Mouse (Mus musculus) testis, postnatal 10 days (tissue): ENCODE data around the gene Lfng.

ENCODE experiments used
- DNase-seq: peaks from one replicate; pipeline ENCODE4 v3.0.0; 2021; ENCODE audit warnings: low spot score

Gene Lfng

GRCm38 (mm10) chr5:140616691-140617090 lies 9.6 kb downstream of the Lfng start:
- DNase-seq: no peak

- no peak for DNase-seq
Observed at GRCm38 (mm10) chr5:140617714-140618113, 10.6 kb downstream of the Lfng start.

GRCm38 (mm10) chr5:140619151-140619771 lies 12.1 kb downstream of the Lfng start:
- peak; percentile 91 for DNase-seq

- no peak for DNase-seq
Observed at GRCm38 (mm10) chr5:140619895-140620736, 13.0 kb downstream of the Lfng start.

GRCm38 (mm10) chr5:140621092-140621491 lies 14.0 kb downstream of the Lfng start:
- DNase-seq: no peak

GRCm38 (mm10) chr5:140621517-140621916 lies 14.4 kb downstream of the Lfng start:
- DNase-seq: peak; percentile 76

GRCm38 (mm10) chr5:140622978-140623670 lies 16.0 kb downstream of the Lfng start:
- DNase-seq: no peak

- DNase-seq: no peak
Observed at GRCm38 (mm10) chr5:140623791-140624190, 16.7 kb downstream of the Lfng start.

GRCm38 (mm10) chr5:140624238-140624637 lies 17.1 kb downstream of the Lfng start:
- DNase-seq: no peak

GRCm38 (mm10) chr5:140624961-140625360 lies 17.8 kb downstream of the Lfng start:
- DNase-seq: no peak

GRCm38 (mm10) chr5:140627580-140627979 lies 20.5 kb downstream of the Lfng start:
- DNase-seq: no peak

- DNase-seq: no peak
Observed at GRCm38 (mm10) chr5:140628995-140629394, 21.9 kb downstream of the Lfng start.

- no peak for DNase-seq
Observed at GRCm38 (mm10) chr5:140633432-140633831, 26.3 kb downstream of the Lfng start.

- DNase-seq: no peak
Observed at GRCm38 (mm10) chr5:140634798-140635722, 27.9 kb downstream of the Lfng start.

GRCm38 (mm10) chr5:140636316-140637057 lies 29.4 kb downstream of the Lfng start:
- no peak for DNase-seq

GRCm38 (mm10) chr5:140637058-140637410 lies 29.9 kb downstream of the Lfng start:
- DNase-seq: no peak

- no peak for DNase-seq
Observed at GRCm38 (mm10) chr5:140637989-140638388, 30.9 kb downstream of the Lfng start.

- DNase-seq: no peak
Observed at GRCm38 (mm10) chr5:140638484-140638883, 31.4 kb downstream of the Lfng start.

- DNase-seq: no peak
Observed at GRCm38 (mm10) chr5:140639312-140639711, 32.2 kb downstream of the Lfng start.

- DNase-seq: no peak
Observed at GRCm38 (mm10) chr5:140639871-140640270, 32.8 kb downstream of the Lfng start.

GRCm38 (mm10) chr5:140640812-140641211 lies 33.7 kb downstream of the Lfng start:
- no peak for DNase-seq
